Mouse (Mus musculus) heart, adult 9 months (tissue): Measurements from ENCODE around the gene Bmf.

Source experiments
- DNase-seq, 2 experiments: peaks; one replicate each; pipeline ENCODE4 v3.0.0; 2022; ENCODE audit warnings: low spot score in 2 of 2

The Bmf gene

GRCm38 (mm10) chr2:118512418-118513377 lies 36.8 kb downstream of the Bmf start:
- DNase-seq, result peak; percentile 54 to 61

GRCm38 (mm10) chr2:118511779-118512417 lies 37.6 kb downstream of the Bmf start:
- peak; percentile 65 for DNase-seq

- peak; percentile 89 to 92 for DNase-seq
Measured at GRCm38 (mm10) chr2:118510447-118511310, 38.8 kb downstream of the Bmf start.

GRCm38 (mm10) chr2:118509688-118510446 lies 39.6 kb downstream of the Bmf start:
- no peak for DNase-seq

- DNase-seq, result no peak
Measured at GRCm38 (mm10) chr2:118507126-118507525, 42.4 kb downstream of the Bmf start.

GRCm38 (mm10) chr2:118500191-118500590 lies 49.3 kb downstream of the Bmf start:
- no peak for DNase-seq

- DNase-seq, result peak; percentile 69 to 70
Measured at GRCm38 (mm10) chr2:118499135-118499961, 50.1 kb downstream of the Bmf start.

- no peak for DNase-seq
Measured at GRCm38 (mm10) chr2:118498476-118498875, 51.0 kb downstream of the Bmf start.

- DNase-seq, result no peak
Measured at GRCm38 (mm10) chr2:118497890-118498289, 51.6 kb downstream of the Bmf start.

GRCm38 (mm10) chr2:118495024-118495423 lies 54.5 kb downstream of the Bmf start:
- no peak for DNase-seq

- DNase-seq, result no peak
Measured at GRCm38 (mm10) chr2:118491741-118492395, 57.6 kb downstream of the Bmf start.

GRCm38 (mm10) chr2:118491281-118491731 lies 58.2 kb downstream of the Bmf start:
- DNase-seq, result peak in 1 of 2 experiments; percentile 57

- peak; percentile 76 to 79 for DNase-seq
Measured at GRCm38 (mm10) chr2:118490241-118491091, 59.0 kb downstream of the Bmf start.

- no peak for DNase-seq
Measured at GRCm38 (mm10) chr2:118487806-118488205, 61.7 kb downstream of the Bmf start.

GRCm38 (mm10) chr2:118486933-118487332 lies 62.6 kb downstream of the Bmf start:
- DNase-seq, result peak; percentile 56 to 77

GRCm38 (mm10) chr2:118485415-118485814 lies 64.1 kb downstream of the Bmf start:
- no peak for DNase-seq

GRCm38 (mm10) chr2:118484386-118484898 lies 65.0 kb downstream of the Bmf start:
- no peak for DNase-seq

GRCm38 (mm10) chr2:118483032-118483431 lies 66.5 kb downstream of the Bmf start:
- DNase-seq, result no peak
